Mouse (Mus musculus) heart, embryonic 13.5 days (tissue): Measurements from ENCODE around the gene Unc13a. TPM values are rescaled to one million over a fixed set of nuclear protein-coding genes. Genes with fewer than 3 reads are reported as not detected.

Experiments
- ATAC-seq: fragments of 200-750 bp; cut with Nextera tagmentation; 2 replicates; pipeline ENCODE4 v1.8.0; 2017; ENCODE audit warnings: moderate TSS enrichment; ENCODE audit not compliant: insufficient number of reproducible peaks, low FRiP score, low TSS enrichment; ENCODE audit errors: extremely low read depth
- H3K27ac ChIP-seq: fragments of 300-500 bp; sonication (generic); replicated peaks from 2 replicates; pipeline ENCODE4 v1.5.1; 2015; ENCODE audit warnings: moderate library complexity, mild to moderate bottlenecking, inconsistent platforms
- H3K27me3 ChIP-seq: fragments of 300-500 bp; sonication (generic); replicated peaks from 2 replicates; pipeline ENCODE4 v1.6.1; 2015; ENCODE audit warnings: mild to moderate bottlenecking, inconsistent platforms
- H3K36me3 ChIP-seq: fragments of 300-500 bp; sonication (generic); 2 replicates; pipeline ENCODE4 v1.6.1; 2015; ENCODE audit warnings: mild to moderate bottlenecking, inconsistent platforms
- H3K4me1 ChIP-seq: fragments of 300-500 bp; sonication (generic); 2 replicates; pipeline ENCODE4 v1.6.1; 2015; ENCODE audit warnings: inconsistent platforms
- H3K4me2 ChIP-seq: fragments of 300-500 bp; sonication (generic); 2 replicates; pipeline ENCODE4 v1.6.1; 2015; ENCODE audit warnings: inconsistent platforms, mild to moderate bottlenecking, moderate library complexity
- H3K4me3 ChIP-seq: fragments of 300-500 bp; sonication (generic); 2 replicates; pipeline ENCODE4 v1.5.1; 2015; ENCODE audit warnings: moderate library complexity, mild to moderate bottlenecking, inconsistent platforms
- H3K9ac ChIP-seq: fragments of 300-500 bp; sonication (generic); 2 replicates; pipeline ENCODE4 v1.6.1; 2015; ENCODE audit warnings: inconsistent platforms, mild to moderate bottlenecking, moderate library complexity
- H3K9me3 ChIP-seq: fragments of 300-500 bp; sonication (generic); 2 replicates; pipeline ENCODE4 v1.6.1; 2016; ENCODE audit warnings: inconsistent platforms
- WGBS: fragments of 180-500 bp; shearing (Covaris S2); methylation state at CpG from one replicate; pipeline ENCODE4 v1.1.7; 2015; ENCODE audit warnings: mixed read lengths; 5-methylcytosine and 5-hydroxymethylcytosine counted together
- microRNA-seq: library from miRNA; unstranded; fragments of <30 nt; microRNA quantifications from one replicate; pipeline ENCODE4, GENCODE M21; 2016
- polyA plus RNA-seq: library from polyadenylated mRNA; unstranded; fragments of >200 nt; fragmentation: Nextera tagmentation; extraction: Ambion mirVana; gene quantifications from 2 replicates; pipeline ENCODE4 v1.2.1, GENCODE M21; 2015

Unc13a gene
- polyA plus RNA-seq, 1 experiment from 2014 or later: 0.40 TPM

- WGBS: 53% methylated on average over 4 of the region's 4 CpGs
Measured at GRCm38 (mm10) chr8:71577856-71578387, 93.6 kb downstream of the Unc13a start.

GRCm38 (mm10) chr8:71575020-71575419 is 96.5 kb downstream of the Unc13a start:
- no peaks in the 10 kb centered on the region for H3K36me3 ChIP-seq
- no peaks in the 10 kb centered on the region for H3K9me3 ChIP-seq
- peaks cover 25% of the 10 kb centered on the region for H3K4me1 ChIP-seq
- 44% methylated on average over 1 of the region's 1 CpGs for WGBS
- H3K4me3 ChIP-seq: no peak overlapping the region
- no peak for ATAC-seq
- H3K27me3 ChIP-seq: no peaks in the 10 kb centered on the region
- H3K9ac ChIP-seq: no peak overlapping the region
- no peak overlapping the region for H3K27ac ChIP-seq
- no peak overlapping the region for H3K4me2 ChIP-seq

More at GRCm38 (mm10) chr8:71577856-71578387, 93.6 kb downstream of the Unc13a start:
- Histone ChIP-seq H3K9me3 (no peaks in the 10 kb centered on the region), H3K4me2 (no peak overlapping the region), H3K4me1 (peaks cover 8% of the 10 kb centered on the region), H3K9ac (no peak overlapping the region), H3K27ac (no peak overlapping the region), H3K36me3 (peaks cover 5% of the 10 kb centered on the region; the same call in 1 of the 2 replicates), H3K27me3 (no peaks in the 10 kb centered on the region), H3K4me3 (no peak overlapping the region)
- no peak for ATAC-seq

- Histone ChIP-seq H3K36me3 (no peaks in the 10 kb centered on the region), H3K4me2 (no peak overlapping the region), H3K9me3 (no peaks in the 10 kb centered on the region), H3K27me3 (no peaks in the 10 kb centered on the region), H3K27ac (no peak overlapping the region), H3K4me3 (no peak overlapping the region), H3K9ac (no peak overlapping the region), H3K4me1 (peaks cover 28% of the 10 kb centered on the region)
- WGBS: 61% methylated on average over 7 of the region's 7 CpGs
- ATAC-seq: no peak
Measured at GRCm38 (mm10) chr8:71574426-71574825, 97.1 kb downstream of the Unc13a start.

Small RNAs within 50 kb of the gene (microRNA-seq; reads per million reads assigned to microRNA genes)
- not detected for gene Mir6769b

Other genes with a start within 250 kb of the Unc13a start
- 33.0 and 35.5 TPM in 2 replicates for gene Abhd8, start 208.1 kb downstream of the Unc13a start, polyA plus RNA-seq
- gene Mrpl34, start 206.8 kb downstream of the Unc13a start, polyA plus RNA-seq: 165 and 186 TPM in 2 replicates
- gene Dda1, start 202.6 kb downstream of the Unc13a start, polyA plus RNA-seq: 75.6 and 87.1 TPM in 2 replicates
- 0.63 and 0.78 TPM in 2 replicates for gene Ano8, start 185.8 kb downstream of the Unc13a start, polyA plus RNA-seq
- gene Gtpbp3, start 183.7 kb downstream of the Unc13a start, polyA plus RNA-seq: 11.6 and 12.6 TPM in 2 replicates
- gene Plvap, start 160.0 kb downstream of the Unc13a start, polyA plus RNA-seq: 133 and 135 TPM in 2 replicates
- gene Ccdc194, start 146.0 kb downstream of the Unc13a start, polyA plus RNA-seq: 0.48 and 0.65 TPM in 2 replicates
- gene Bst2, start 134.3 kb downstream of the Unc13a start, polyA plus RNA-seq: 34.0 and 39.5 TPM in 2 replicates
- 58.8 and 59.5 TPM in 2 replicates for gene Mvb12a, start 128.8 kb downstream of the Unc13a start, polyA plus RNA-seq
- gene Tmem221, start 112.9 kb downstream of the Unc13a start, polyA plus RNA-seq: 0.27 and 0.41 TPM in 2 replicates
- gene Nxnl1, start 105.2 kb downstream of the Unc13a start, polyA plus RNA-seq: not detected in 2 replicates
- gene Slc27a1, start 102.9 kb downstream of the Unc13a start, polyA plus RNA-seq: 18.2 and 18.3 TPM in 2 replicates
- gene Pgls, start 79.6 kb downstream of the Unc13a start, polyA plus RNA-seq: 169 and 172 TPM in 2 replicates
- 1.2 and 1.8 TPM in 2 replicates for gene Fam129c, start 74.1 kb downstream of the Unc13a start, polyA plus RNA-seq
- 54.8 and 58.3 TPM in 2 replicates for gene Colgalt1, start 60.8 kb downstream of the Unc13a start, polyA plus RNA-seq
- gene Jak3, start 4.5 kb upstream of the Unc13a start, polyA plus RNA-seq: 7.6 and 7.7 TPM in 2 replicates
- 1.5 and 2.1 TPM in 2 replicates for gene Insl3, start 17.5 kb upstream of the Unc13a start, polyA plus RNA-seq
- gene B3gnt3, start 30.0 kb upstream of the Unc13a start, polyA plus RNA-seq: 2.8 and 3.3 TPM in 2 replicates
- 1.7 and 2.3 TPM in 2 replicates for gene Fcho1, start 54.0 kb upstream of the Unc13a start, polyA plus RNA-seq
- 3.4 and 4.0 TPM in 2 replicates for gene Zfp709, start 210.3 kb upstream of the Unc13a start, polyA plus RNA-seq
- gene Zfp882, start 236.9 kb upstream of the Unc13a start, polyA plus RNA-seq: 1.6 and 3.3 TPM in 2 replicates
- 23.8 and 25.1 TPM in 2 replicates for gene Zfp617, start 236.9 kb upstream of the Unc13a start, polyA plus RNA-seq